Mouse (Mus musculus) limb, embryonic 14.5 days (tissue): ENCODE data around the gene Ssbp1. TPM values are rescaled to one million over a fixed set of nuclear protein-coding genes. Genes with fewer than 3 reads are reported as not detected.

ENCODE experiments used
- ATAC-seq: fragments of 200-750 bp; cut with Nextera tagmentation; 2 replicates; pipeline ENCODE4 v1.8.0; 2017; ENCODE audit warnings: low read depth, moderate number of reproducible peaks, moderate TSS enrichment; ENCODE audit not compliant: low FRiP score
- DNase-seq: peaks from one replicate; pipeline ENCODE4 v3.0.0-alpha.2; 2015; ENCODE audit warnings: low spot score
- H3K27ac ChIP-seq: fragments of 300-500 bp; sonication (generic); replicated peaks from 2 replicates; pipeline ENCODE4 v1.5.1; 2014; ENCODE audit warnings: low read depth, mild to moderate bottlenecking, low read length, moderate library complexity, mixed read lengths
- H3K27me3 ChIP-seq: fragments of 300-500 bp; sonication (generic); 2 replicates; pipeline ENCODE4 v1.6.1; 2014; ENCODE audit warnings: low read length, mixed read lengths; ENCODE audit not compliant: control insufficient read depth, insufficient read depth
- H3K36me3 ChIP-seq: fragments of 300-500 bp; sonication (generic); 2 replicates; pipeline ENCODE4 v1.6.1; 2014; ENCODE audit warnings: mild to moderate bottlenecking, low read length, moderate library complexity, mixed read lengths; ENCODE audit not compliant: control insufficient read depth, insufficient read depth
- H3K4me1 ChIP-seq: fragments of 300-500 bp; sonication (generic); 2 replicates; pipeline ENCODE4 v1.6.1; 2014; ENCODE audit warnings: antibody characterized with exemption, low read length, mixed read lengths; ENCODE audit not compliant: control insufficient read depth, insufficient read depth
- H3K4me2 ChIP-seq: fragments of 300-500 bp; sonication (generic); replicated peaks from 2 replicates; pipeline ENCODE4 v1.6.1; 2014; ENCODE audit warnings: low read depth, mild to moderate bottlenecking, low read length, moderate library complexity; ENCODE audit not compliant: severe bottlenecking
- H3K4me3 ChIP-seq: fragments of 300-500 bp; sonication (generic); replicated peaks from 2 replicates; pipeline ENCODE4 v1.5.1; 2014; ENCODE audit warnings: low read length
- H3K9ac ChIP-seq: fragments of 300-500 bp; sonication (generic); 2 replicates; pipeline ENCODE4 v1.6.1; 2014; ENCODE audit warnings: mild to moderate bottlenecking, low read depth, low read length, moderate library complexity; ENCODE audit not compliant: severe bottlenecking
- H3K9me3 ChIP-seq: fragments of 300-500 bp; sonication (generic); 2 replicates; pipeline ENCODE4 v1.6.1; 2016; ENCODE audit warnings: low read length; ENCODE audit not compliant: control insufficient read depth
- POLR2A ChIP-seq: fragments of 200-500 bp; IDR thresholded peaks from 2 replicates; pipeline ENCODE4 v1.8.0; 2012; ENCODE audit warnings: inconsistent platforms, mild to moderate bottlenecking, moderate library complexity, borderline replicate concordance; ENCODE audit not compliant: insufficient read depth, insufficient read length; ENCODE audit errors: extremely low read depth
- WGBS: fragments of 180-500 bp; shearing (Covaris S2); extraction: QIAGEN DNeasy Blood & Tissue Kit; methylation state at CpG from one replicate; pipeline ENCODE4 v1.1.7; 2014; 5-methylcytosine and 5-hydroxymethylcytosine counted together
- polyA plus RNA-seq, 2 experiments: library from polyadenylated mRNA; depleted of rRNA in 1 of 2; stranded (reverse) in 1 of 2; unstranded in 1 of 2; fragments of >200 nt; fragmentation: Nextera tagmentation in 1 of 2; extraction: Ambion mirVana in 1 of 2; gene quantifications; 2 replicates each; pipeline versions ENCODE4 v1.2.1 to v1.2.3; 2012 to 2014

Ssbp1 gene
- polyA plus RNA-seq (2012; rRNA removed) = 67.1 and 104 TPM in 2 replicates
- 129 and 136 TPM in 2 replicates for polyA plus RNA-seq (2014; fragmentation: Nextera tagmentation; extraction: Ambion mirVana)

GRCm38 (mm10) chr6:40470916-40471719 is at the start of gene Ssbp1:
Gene Ssbp1, plus strand, starts transcription at chr6:40471352.
- peak within 1 kb of the TSS; percentile 67 for H3K4me3 ChIP-seq

GRCm38 (mm10) chr6:40423013-40423412 is 48.1 kb upstream of the Ssbp1 start:
- no peak overlapping the region for H3K4me3 ChIP-seq

More at GRCm38 (mm10) chr6:40470916-40471719, at the start of gene Ssbp1:
- Histone ChIP-seq H3K27me3 (no peaks in the 10 kb centered on the region), H3K9ac (peak within 1 kb of the TSS; percentile 92), H3K4me1 (peaks cover 4% of the 10 kb centered on the region; the same call in 1 of the 2 replicates), H3K36me3 (peaks cover 30% of the 10 kb centered on the region), H3K4me2 (peak within 1 kb of the TSS; percentile 88), H3K9me3 (no peaks in the 10 kb centered on the region), H3K27ac (peak within 1 kb of the TSS; percentile 98)
- peak; percentile 97 for ATAC-seq
- DNase-seq = peak; percentile 95
- TF ChIP-seq POLR2A = peak; percentile 99
- WGBS = under 1% methylated on average over 53 of the region's 54 CpGs

GRCm38 (mm10) chr6:40423774-40424173 is 47.4 kb upstream of the Ssbp1 start:
- H3K9me3 ChIP-seq = no peaks in the 10 kb centered on the region
- no peak overlapping the region for H3K27ac ChIP-seq
- WGBS = 67% methylated on average over 1 of the region's 1 CpGs
- no peak for TF ChIP-seq POLR2A
- no peak overlapping the region for H3K9ac ChIP-seq
- no peaks in the 10 kb centered on the region for H3K4me1 ChIP-seq
- H3K4me3 ChIP-seq = no peak overlapping the region
- DNase-seq (peak; percentile 15), ATAC-seq (no peak)
- 0 out of 2 replicates have a peak, but pooled peaks cover 1% of the 10 kb centered on the region for H3K36me3 ChIP-seq
- H3K4me2 ChIP-seq = no peak overlapping the region
- H3K27me3 ChIP-seq = no peaks in the 10 kb centered on the region

More at GRCm38 (mm10) chr6:40423013-40423412, 48.1 kb upstream of the Ssbp1 start:
- Histone ChIP-seq H3K27ac (no peak overlapping the region), H3K4me1 (no peaks in the 10 kb centered on the region), H3K9me3 (no peaks in the 10 kb centered on the region), H3K9ac (no peak overlapping the region), H3K4me2 (no peak overlapping the region), H3K36me3 (0 out of 2 replicates have a peak, but pooled peaks cover 4% of the 10 kb centered on the region), H3K27me3 (no peaks in the 10 kb centered on the region)
- no peak for TF ChIP-seq POLR2A
- ATAC-seq = no peak
- DNase-seq = no peak
- 83% methylated on average over 1 of the region's 1 CpGs for WGBS

GRCm38 (mm10) chr6:40427441-40427840 is 43.7 kb upstream of the Ssbp1 start:
- Histone ChIP-seq H3K9me3 (no peaks in the 10 kb centered on the region), H3K27me3 (no peaks in the 10 kb centered on the region), H3K27ac (no peak overlapping the region), H3K4me3 (no peak overlapping the region), H3K4me1 (peaks cover 7% of the 10 kb centered on the region; the same call in 1 of the 2 replicates), H3K36me3 (no peaks in the 10 kb centered on the region), H3K4me2 (no peak overlapping the region), H3K9ac (no peak overlapping the region)
- WGBS = 81% methylated on average over 7 of the region's 7 CpGs
- DNase-seq (no peak), ATAC-seq (no peak)
- no peak for TF ChIP-seq POLR2A

- WGBS = 65% methylated on average over 3 of the region's 3 CpGs
- no peak overlapping the region for H3K9ac ChIP-seq
- H3K27ac ChIP-seq = no peak overlapping the region
- H3K4me3 ChIP-seq = no peak overlapping the region
- H3K27me3 ChIP-seq = no peaks in the 10 kb centered on the region
- no peak for TF ChIP-seq POLR2A
- H3K36me3 ChIP-seq = no peaks in the 10 kb centered on the region
- no peak overlapping the region for H3K4me2 ChIP-seq
- ATAC-seq = no peak
- peaks cover 7% of the 10 kb centered on the region; the same call in 1 of the 2 replicates for H3K4me1 ChIP-seq
- no peak for DNase-seq
- H3K9me3 ChIP-seq = no peaks in the 10 kb centered on the region
Measured at GRCm38 (mm10) chr6:40428696-40429095, 42.5 kb upstream of the Ssbp1 start.
